Mouse (Mus musculus) liver, adult 2 months (tissue): ENCODE measurements around the gene Kmt2d.

Experiments
- CTCF ChIP-seq: fragments of 200-500 bp; IDR thresholded peaks from 2 replicates; pipeline ENCODE4 v1.5.1; 2011; ENCODE audit warnings: low read depth, low read length, control low read depth
- POLR2A ChIP-seq: fragments of 200-500 bp; IDR thresholded peaks from 2 replicates; pipeline ENCODE4 v1.6.1; 2011; ENCODE audit warnings: low read length, control low read depth; ENCODE audit not compliant: insufficient read depth; ENCODE audit errors: extremely low read depth

DNA sequence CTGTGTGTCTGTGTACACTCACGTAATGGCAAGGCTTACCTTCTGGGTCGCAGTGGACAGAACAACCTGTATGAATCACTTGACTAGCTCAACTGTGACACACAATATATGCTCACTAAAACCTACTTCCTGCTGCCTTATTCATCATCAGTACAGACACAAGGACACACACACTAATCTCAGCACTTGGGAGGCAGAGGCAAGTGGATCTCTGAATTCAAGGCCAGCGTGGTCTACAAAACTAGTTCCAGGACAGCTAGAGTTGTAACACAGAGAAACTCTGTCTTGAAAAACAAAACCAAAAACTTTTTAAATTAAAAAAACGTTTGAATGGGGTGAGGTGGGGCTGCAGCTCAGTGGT is 33.3 kb downstream of the Kmt2d start:
- TF ChIP-seq POLR2A (no peak), CTCF (no peak)
